Mouse (Mus musculus): Measurements from ENCODE around the gene Hnf1a.

- TF ChIP-seq CTCF (IDR thresholded peaks at IDR 0.05; ENCODE audit: control insufficient read depth, insufficient read depth, insufficient read length) (no peak), USF1 (IDR thresholded peaks at IDR 0.05; ENCODE audit: low read depth) (no peak), CEBPB (IDR thresholded peaks at IDR 0.05; ENCODE audit: low read depth) (no peak), MAX (IDR thresholded peaks at IDR 0.05) (no peak)
Observed at GRCm38 (mm10) chr5:114982001-114982400, 11.1 kb upstream of the Hnf1a start.

Measured in C2C12 (cell line).